Mouse (Mus musculus): ENCODE data around the gene Gm7544.

- no peak for TF ChIP-seq CHD2 (IDR thresholded peaks at IDR 0.05; ENCODE audit: low read depth, low read length)
- TF ChIP-seq HCFC1 (IDR thresholded peaks at IDR 0.05; ENCODE audit: borderline replicate concordance, insufficient read depth, low read length) = no peak
- no peak for TF ChIP-seq ZNF384 (IDR thresholded peaks at IDR 0.05; ENCODE audit: low read depth, low read length)
Measured at GRCm38 (mm10) chr1:82986738-82987137, 30.9 kb upstream of the Gm7544 start.
